Mouse (Mus musculus) lung, postnatal 4 days (tissue): ENCODE results near the gene Mypop.

Experiments
- DNase-seq, 2 experiments: peaks; one replicate each; pipeline ENCODE4 v3.0.0; 2021

Gene Mypop

DNA sequence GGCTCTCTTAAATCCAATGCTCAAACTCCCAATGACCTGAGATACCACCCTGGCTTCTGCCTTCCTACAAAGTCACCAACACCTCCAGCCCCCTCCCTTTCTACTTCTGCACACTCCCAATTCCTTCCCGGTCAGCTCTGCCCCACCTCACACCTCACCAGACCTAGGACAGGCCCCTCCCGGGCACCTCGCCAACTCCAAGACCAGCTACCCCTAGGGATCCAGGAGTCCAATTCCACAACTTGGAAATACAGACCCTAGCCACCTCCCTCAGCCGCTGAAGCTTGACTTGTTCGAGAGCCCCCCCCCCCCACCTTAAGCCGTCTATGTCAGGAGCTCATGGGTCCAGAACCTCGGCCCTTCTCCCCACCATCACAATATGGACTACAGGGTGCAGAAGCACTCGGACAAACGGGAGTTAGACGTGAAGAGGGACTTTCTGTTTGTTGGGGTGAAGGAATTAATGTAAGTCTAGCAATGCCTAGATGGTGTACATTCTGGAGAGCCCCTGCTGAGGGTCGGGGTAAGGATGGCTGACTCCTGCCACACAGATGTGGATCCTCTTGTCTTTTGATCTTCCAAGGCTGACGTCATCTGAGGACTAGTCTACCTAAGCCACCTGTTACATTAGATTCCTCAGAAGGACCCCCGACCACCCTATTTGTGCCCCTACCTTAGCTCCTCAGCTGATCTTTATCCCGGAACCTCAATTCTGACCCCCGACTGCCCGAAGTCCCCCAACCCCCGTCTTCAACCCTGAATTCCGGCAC lies 31.3 kb downstream of the Mypop start:
- DNase-seq: no peak

GRCm38 (mm10) chr7:19023357-19023814 lies 32.3 kb downstream of the Mypop start, which contains the start of gene Foxa3:
Gene Foxa3 (minus strand): TSS chr7:19023538.
- DNase-seq: peak; percentile 59 to 69

- DNase-seq: peak; percentile 97 to 98
These were observed 33.1 kb downstream of the Mypop start, which contains the start of gene Sympk for GRCm38 (mm10) chr7:19024096-19024506. Gene Sympk (plus strand): TSS chr7:19024377.

DNA sequence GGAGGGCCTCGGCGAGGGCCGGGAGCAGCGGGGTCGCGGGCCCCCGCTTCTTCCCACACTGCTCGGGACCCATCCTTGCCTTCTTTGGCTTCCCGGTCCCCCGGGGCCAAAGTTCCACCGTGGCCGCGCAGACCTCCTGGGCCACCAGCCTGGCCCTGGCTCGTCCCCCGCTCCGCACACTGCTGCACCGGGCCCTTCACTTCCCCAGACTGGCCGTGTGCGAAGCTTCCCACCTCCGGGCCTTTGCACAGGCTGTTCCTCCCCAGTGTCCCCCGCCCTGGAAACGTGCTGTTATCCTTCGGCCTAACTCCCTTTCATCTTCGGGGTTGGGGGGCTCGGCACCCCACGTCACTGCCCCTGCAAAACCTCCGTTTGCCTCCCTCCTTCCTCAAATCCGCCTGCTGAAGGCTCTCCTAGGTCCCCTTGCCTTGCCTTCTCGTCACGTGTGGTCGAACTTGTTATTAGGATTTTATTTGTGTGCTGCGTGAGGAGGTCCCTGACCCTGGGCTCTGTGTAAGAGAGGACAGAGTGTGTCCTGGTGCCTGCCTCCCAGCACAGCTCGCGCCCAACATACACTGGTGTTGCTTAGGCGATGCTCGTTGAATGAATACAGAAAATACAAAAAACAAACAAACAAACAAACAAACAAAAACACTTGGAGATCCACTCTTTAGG lies 33.7 kb downstream of the Mypop start:
- peak in 1 of 2 experiments; percentile 49 for DNase-seq

GRCm38 (mm10) chr7:19028067-19028466 lies 37.0 kb downstream of the Mypop start:
- DNase-seq: no peak

DNA sequence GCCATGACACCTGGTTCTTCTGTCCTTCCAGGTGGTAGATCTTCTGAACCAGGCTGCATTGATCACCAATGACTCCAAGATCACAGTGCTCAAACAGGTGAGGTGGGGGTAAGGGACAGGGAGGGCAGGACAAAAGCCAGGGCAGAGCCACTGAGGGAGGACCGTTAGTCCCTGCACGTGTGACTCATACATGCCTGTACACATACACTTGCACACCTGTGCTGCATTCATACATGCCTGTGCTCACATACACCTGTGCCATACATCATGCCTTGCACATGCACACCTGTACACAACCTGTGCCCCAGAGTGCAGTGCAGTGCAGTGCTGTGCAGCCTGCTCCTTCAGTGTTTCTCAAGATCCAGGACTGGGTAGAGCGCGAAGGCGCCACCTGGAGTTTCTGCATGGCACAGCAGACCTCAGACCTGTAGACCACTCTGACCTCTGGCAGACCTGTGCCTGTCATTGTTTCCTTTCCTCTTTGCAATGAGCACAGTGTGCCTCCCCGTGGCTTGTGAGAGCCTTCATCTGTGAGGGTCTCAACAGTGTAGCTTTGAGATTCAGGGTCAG lies 38.1 kb downstream of the Mypop start:
- peak; percentile 67 to 76 for DNase-seq

DNA sequence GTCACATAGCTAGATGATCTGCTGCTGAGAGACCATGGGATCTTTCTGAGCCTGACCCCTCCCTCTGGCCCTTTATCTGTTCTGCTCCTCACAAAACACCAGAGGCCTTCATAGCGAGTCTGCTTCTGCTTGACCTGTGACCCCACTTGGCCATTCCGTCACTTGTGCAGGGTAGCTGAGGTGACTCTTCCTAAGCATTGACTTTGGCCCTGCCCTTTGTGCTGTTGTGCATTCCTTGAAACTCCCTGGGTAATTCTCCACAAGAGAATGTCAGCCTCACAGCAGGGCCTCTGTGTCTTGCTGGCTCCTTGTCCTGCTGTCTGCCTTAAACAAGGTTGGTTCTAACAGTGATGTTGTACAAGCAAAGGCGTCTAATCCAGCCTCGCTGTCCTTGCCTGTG lies 40.6 kb downstream of the Mypop start:
- DNase-seq: no peak

DNA sequence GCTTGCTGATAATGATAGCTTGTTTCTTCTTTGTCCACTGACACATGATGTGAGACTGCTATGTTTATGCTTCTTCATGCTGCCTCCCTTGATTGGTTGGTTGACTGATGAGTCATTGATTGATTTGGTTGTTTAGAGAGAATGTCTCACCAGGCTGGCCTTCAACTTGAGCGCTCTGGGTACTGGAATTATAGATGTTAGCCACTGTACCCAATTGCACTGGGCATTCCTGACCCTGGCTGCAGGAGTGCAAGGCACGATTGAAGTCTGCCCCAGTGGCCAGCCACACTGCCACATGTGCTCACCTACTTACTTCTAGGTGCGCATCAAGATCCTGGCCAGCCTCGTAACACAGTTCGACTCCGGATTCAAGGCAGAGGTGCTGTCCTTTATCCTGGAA lies 53.6 kb downstream of the Mypop start:
- DNase-seq: no peak

GRCm38 (mm10) chr7:19046286-19047069 lies 55.4 kb downstream of the Mypop start:
- no peak for DNase-seq

DNA sequence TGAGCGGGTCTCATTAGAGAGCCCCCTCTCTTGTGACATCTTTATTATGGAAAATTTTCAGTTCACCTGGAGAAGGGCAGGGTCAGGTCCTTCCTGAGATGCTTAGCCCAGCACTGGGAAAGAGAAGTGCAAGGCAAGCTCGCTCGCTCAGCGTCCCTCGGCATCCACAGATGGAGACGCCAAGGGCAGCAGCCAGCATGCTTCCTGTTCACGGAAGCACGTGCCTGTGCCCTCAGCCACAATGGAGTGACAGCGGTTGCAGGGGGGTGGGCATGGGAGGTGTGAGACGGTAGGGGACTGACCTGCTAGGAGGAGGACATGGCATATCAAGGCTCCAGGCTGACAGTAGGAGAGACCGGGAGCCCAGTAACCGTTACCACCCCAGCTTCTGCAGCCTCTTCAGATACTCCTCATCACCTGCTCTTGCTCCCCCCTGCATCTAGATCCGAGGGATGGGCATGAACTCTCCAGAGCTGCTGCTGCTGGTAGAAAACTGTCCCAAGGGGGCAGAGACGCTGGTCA lies 57.0 kb downstream of the Mypop start:
- DNase-seq: no peak

GRCm38 (mm10) chr7:19049252-19049651 lies 58.2 kb downstream of the Mypop start:
- no peak for DNase-seq

GRCm38 (mm10) chr7:19050172-19050571 lies 59.1 kb downstream of the Mypop start:
- no peak for DNase-seq

DNA sequence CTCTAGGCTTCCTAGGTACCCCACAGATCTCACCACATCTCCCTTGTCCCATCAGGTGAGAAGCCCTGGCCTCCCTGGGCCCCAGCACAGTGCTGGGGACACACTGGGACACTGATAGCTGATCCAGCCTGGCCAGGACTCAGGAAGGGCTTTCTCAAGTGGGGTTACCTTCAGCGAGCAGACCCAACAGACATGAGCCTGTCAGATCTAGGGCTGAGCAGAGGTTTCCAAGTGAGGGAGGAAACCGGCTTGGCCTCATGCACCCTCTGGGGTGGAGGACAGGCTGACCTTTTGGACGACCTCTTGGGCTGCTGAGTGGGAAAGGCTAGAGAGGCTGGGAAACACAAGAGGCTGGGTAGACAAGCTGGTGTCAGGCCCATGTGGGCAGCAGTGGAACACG lies 60.1 kb downstream of the Mypop start:
- DNase-seq: no peak
